In the genomic region with DNA sequence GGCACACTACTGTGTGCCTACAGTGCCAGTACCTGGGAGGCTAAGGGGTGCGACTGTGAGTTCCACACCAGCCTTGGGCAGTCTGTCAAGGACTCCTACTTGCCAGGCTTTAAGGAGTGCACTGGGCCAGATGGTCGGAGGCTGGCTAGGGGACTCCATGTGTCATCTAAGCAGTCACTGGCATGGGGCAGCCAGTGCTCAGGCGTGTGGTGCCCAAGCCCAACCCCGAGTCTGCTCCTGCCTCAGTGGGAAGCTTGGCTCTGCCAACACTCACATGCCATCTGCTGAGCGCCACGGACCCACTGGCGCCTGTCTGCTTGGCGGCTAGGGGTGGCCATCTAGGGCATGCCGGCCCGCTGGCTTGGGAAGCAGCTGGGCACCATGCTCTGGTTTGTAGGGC, we compare ENCODE assay signal across 10 mouse cellular contexts.
DNase-seq lines count a peak whose midpoint lies in the region; ATAC-seq lines count a peak whose summit lies in the region.
"Had no signal": no experiment of that assay in that cellular context is flagged by ENCODE, and none has a peak within 500 bp of the region (broad histone marks: within the 10 kb centered on the region; RNA-seq: fewer than 3 reads in every experiment).

No protein-coding gene starts in this region.

- DNase-seq in left cerebral cortex, postnatal 4 days = peak; percentile 95
- DNase-seq in left cerebral cortex, adult 8-10 months (ENCODE audit: low spot score in 2 of 2) = no peak
- DNase-seq in cerebellum, adult 11 months = peak; percentile 92
- peak; percentile 92 to 93 for DNase-seq in cerebellum, postnatal 25 days
- DNase-seq in T-cell, adult 2 months (ENCODE audit: low spot score) = no peak
- DNase-seq: heart, postnatal 14 days; kidney, postnatal 14 days; spleen, adult 18-20 months had no signal

- ATAC-seq in megakaryocyte-erythroid progenitor cell, adult 5-6 weeks (replicated peaks; ENCODE audit: low FRiP score, low TSS enrichment, poor library complexity, severe bottlenecking) = peak; percentile 36; the same call in 1 of the 2 replicates
- no peak for ATAC-seq in erythroblast, adult 5-6 weeks (replicated peaks; ENCODE audit: low FRiP score, poor library complexity, severe bottlenecking)

- intact Hi-C loops in left cerebral cortex, postnatal 4 days (cut with DNase I) = no loop called here

Comparison
In these comparisons a context has a peak if more than half of its experiments do, and no peak if none do; other contexts are left out.
1. DNase-seq: peak in left cerebral cortex, postnatal 4 days (single experiment), cerebellum, adult 11 months (single experiment) and cerebellum, postnatal 25 days (2 of 2); none in left cerebral cortex, adult 8-10 months (0 of 2) and T-cell, adult 2 months (single experiment).